Mouse (Mus musculus) heart, adult 2 months (tissue): Measurements from ENCODE around the gene Gcn1l1. TPM values are rescaled to one million over a fixed set of nuclear protein-coding genes. Genes with fewer than 3 reads are reported as not detected.

Experiments used
- DNase-seq, 2 experiments: peaks; one replicate each; pipeline ENCODE4 v3.0.0; 2021
- H3K27ac ChIP-seq: fragments of 200-600 bp; 2 replicates; pipeline ENCODE4 v1.8.1; 2022
- H3K27me3 ChIP-seq: fragments of 200-500 bp; 2 replicates; pipeline ENCODE4 v1.6.1; 2012; ENCODE audit warnings: mild to moderate bottlenecking, low read length, inconsistent platforms, mixed read lengths; ENCODE audit not compliant: control insufficient read depth, insufficient read depth
- H3K36me3 ChIP-seq: fragments of 200-500 bp; 2 replicates; pipeline ENCODE4 v1.6.1; 2012; ENCODE audit warnings: low read length, inconsistent platforms; ENCODE audit not compliant: control insufficient read depth, insufficient read depth
- H3K4me1 ChIP-seq: fragments of 200-500 bp; 2 replicates; pipeline ENCODE4 v1.6.1; 2011; ENCODE audit warnings: low read length; ENCODE audit not compliant: control insufficient read depth, insufficient read depth
- H3K4me3 ChIP-seq: fragments of 200-600 bp; 2 replicates; pipeline ENCODE4 v1.8.1; 2022
- H3K79me2 ChIP-seq: fragments of 200-500 bp; replicated peaks from 2 replicates; pipeline ENCODE4 v1.6.1; 2012; ENCODE audit warnings: mild to moderate bottlenecking, inconsistent platforms, low read length, moderate library complexity, mixed read lengths; ENCODE audit not compliant: control insufficient read depth, insufficient read depth
- H3K9ac ChIP-seq: fragments of 200-500 bp; 2 replicates; pipeline ENCODE4 v1.6.1; 2012; ENCODE audit warnings: low read depth, mild to moderate bottlenecking, control low read depth, inconsistent platforms, low read length, mixed read lengths
- CTCF ChIP-seq: fragments of 200-600 bp; IDR thresholded peaks from 2 replicates; pipeline ENCODE4 v1.8.1; 2022; ENCODE audit warnings: antibody characterized with exemption, mild to moderate bottlenecking, moderate library complexity
- EP300 ChIP-seq: fragments of 200-500 bp; IDR thresholded peaks from 2 replicates; pipeline ENCODE4 v1.6.1; 2011; ENCODE audit warnings: low read depth, low read length, control low read depth; ENCODE audit not compliant: insufficient read depth
- POLR2A ChIP-seq: fragments of 200-500 bp; IDR thresholded peaks from 2 replicates; pipeline ENCODE4 v1.6.1; 2011; ENCODE audit warnings: mild to moderate bottlenecking, low read depth, low read length, control low read depth; ENCODE audit not compliant: insufficient read depth
- WGBS: fragments of 180-500 bp; shearing (Covaris S2); methylation state at CpG from one replicate; pipeline ENCODE4 v1.1.7; 2018; 5-methylcytosine and 5-hydroxymethylcytosine counted together
- intact Hi-C: fragments of 180-260 bp; cut with DNase I; formaldehyde crosslinking; loops from one replicate; pipeline ENCODE4 v1.15.1; 2025
- polyA plus RNA-seq: library from polyadenylated mRNA; depleted of rRNA; stranded (reverse); fragments of >200 nt; gene quantifications from 2 replicates; pipeline ENCODE4 v1.2.3, GENCODE M21; 2012
- total RNA-seq, 2 experiments: library from RNA; stranded (reverse); gene quantifications; 2 replicates each; pipeline ENCODE4 v1.2.3; 2021

Gene Gcn1l1
- total and polyA plus RNA-seq, 3 experiments = 21.5 to 40.1 (median 34.2) TPM

DNA sequence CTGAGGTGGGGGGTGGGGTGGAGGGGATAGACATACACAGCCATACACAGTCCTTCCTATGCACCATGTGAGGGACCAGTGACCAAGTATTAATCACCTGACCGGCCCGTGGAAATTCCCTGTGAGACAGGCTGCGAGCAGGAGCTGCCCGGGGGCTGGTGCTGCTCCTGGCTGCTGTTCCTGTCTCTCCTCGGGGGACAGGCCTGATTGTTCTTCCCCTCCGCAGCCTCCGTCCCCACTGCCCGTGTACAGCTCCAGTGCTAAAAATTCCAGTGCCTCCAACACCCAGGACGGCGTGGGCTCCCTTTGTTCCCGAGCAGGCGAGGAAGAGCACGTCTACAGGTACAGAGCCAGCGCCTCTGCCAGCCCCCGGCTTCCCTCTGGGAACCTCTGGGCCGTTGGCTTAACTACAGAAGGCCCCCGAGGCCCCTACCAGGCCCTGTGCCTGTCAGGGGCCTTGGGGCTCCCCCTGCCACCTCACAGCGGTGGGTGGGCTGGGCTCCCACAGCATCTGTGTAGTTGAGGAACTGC, 20.3 kb upstream of the Gcn1l1 start:
- Histone ChIP-seq H3K36me3 (no peaks in the 10 kb centered on the region), H3K27me3 (no peaks in the 10 kb centered on the region), H3K79me2 (peaks cover 1% of the 10 kb centered on the region), H3K4me1 (peaks cover 10% of the 10 kb centered on the region), H3K4me3 (no peak overlapping the region), H3K27ac (no peak overlapping the region), H3K9ac (no peak overlapping the region)
- DNase-seq = no peak
- intact Hi-C loops = no loop called here
- WGBS = 74% methylated on average over 18 of the region's 18 CpGs
- TF ChIP-seq POLR2A (no peak), CTCF (no peak), EP300 (no peak)

DNA sequence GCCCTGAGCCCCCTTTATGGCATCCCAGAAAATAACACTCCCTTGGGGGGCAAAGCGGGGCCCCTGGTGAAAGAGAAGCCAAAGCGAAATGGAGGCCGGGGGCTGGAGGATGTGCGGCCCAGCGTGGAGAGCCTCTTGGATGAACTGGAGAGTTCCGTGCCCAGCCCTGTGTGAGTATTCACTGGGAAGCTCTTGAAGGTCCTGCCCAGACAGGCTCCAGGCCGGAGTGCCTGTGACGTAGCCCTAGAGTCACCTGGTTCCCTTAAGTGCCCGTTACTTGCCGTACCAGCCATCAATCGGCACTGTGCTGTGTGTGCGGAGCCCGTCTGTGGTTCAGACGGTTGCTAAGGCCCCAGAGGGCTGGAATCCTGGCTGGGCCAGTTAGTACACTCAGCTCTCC, 19.4 kb upstream of the Gcn1l1 start:
- Histone ChIP-seq H3K36me3 (no peaks in the 10 kb centered on the region), H3K27me3 (no peaks in the 10 kb centered on the region), H3K4me3 (no peak overlapping the region), H3K9ac (no peak overlapping the region), H3K79me2 (no peaks in the 10 kb centered on the region; the same call in none of the 2 replicates), H3K27ac (no peak overlapping the region), H3K4me1 (peaks cover 10% of the 10 kb centered on the region)
- DNase-seq = no peak
- intact Hi-C loops = no loop called here
- WGBS = 96% methylated on average over 14 of the region's 14 CpGs
- TF ChIP-seq EP300 = no peak
- no peak for TF ChIP-seq POLR2A
- no peak for TF ChIP-seq CTCF

DNA sequence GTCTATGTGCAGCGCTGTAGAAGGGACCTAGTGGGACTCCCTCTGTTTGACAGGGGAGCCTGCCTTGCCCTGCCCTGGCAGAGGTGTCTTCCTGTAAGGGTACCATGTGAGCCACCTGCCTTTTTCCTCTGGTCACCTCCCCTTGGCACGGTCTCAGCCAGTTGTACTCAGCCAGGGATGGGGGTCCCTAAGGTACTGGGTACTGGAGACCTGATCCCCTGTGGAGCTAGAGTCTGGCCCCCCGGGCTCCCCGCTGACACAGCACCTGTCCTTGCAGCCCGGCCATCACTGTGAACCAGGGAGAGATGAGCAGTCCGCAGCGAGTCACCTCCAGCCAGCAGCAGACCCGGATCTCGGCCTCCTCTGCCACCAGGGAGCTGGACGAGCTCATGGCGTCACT, 18.5 kb upstream of the Gcn1l1 start:
- no peak overlapping the region for H3K9ac ChIP-seq

DNA sequence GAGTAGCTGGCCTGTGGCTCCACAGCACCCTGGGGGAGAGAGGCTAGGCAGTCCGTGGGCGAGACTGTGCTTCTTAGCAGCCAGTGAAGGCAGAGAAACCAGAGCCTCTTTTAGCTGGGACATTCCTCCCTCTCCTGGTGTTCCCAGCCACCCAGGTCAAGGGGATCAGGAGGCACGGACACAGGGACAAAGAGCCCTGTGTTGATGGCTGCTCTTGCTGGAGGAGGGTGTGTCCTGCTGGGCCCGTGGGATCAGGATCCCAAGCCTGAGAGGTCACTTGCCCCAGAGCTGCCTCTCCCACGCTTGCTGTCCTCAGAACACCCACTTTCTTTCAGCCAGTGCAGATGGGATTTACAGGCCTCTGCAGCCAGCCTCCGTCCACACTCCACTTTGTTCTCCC, 18.0 kb upstream of the Gcn1l1 start:
- Histone ChIP-seq H3K4me1 (peaks cover 9% of the 10 kb centered on the region), H3K79me2 (no peaks in the 10 kb centered on the region; the same call in none of the 2 replicates), H3K4me3 (no peak overlapping the region), H3K27me3 (no peaks in the 10 kb centered on the region), H3K9ac (no peak overlapping the region), H3K36me3 (no peaks in the 10 kb centered on the region), H3K27ac (no peak overlapping the region)
- WGBS = 59% methylated on average over 6 of the region's 6 CpGs
- TF ChIP-seq CTCF = no peak
- TF ChIP-seq EP300 = no peak
- TF ChIP-seq POLR2A = no peak
- intact Hi-C loops = no loop called here
- DNase-seq = no peak

More for the DNA sequence above, 18.5 kb upstream of the Gcn1l1 start:
- no peaks in the 10 kb centered on the region for H3K27me3 ChIP-seq
- intact Hi-C loops = no loop called here
- TF ChIP-seq CTCF = no peak
- TF ChIP-seq EP300 = no peak
- TF ChIP-seq POLR2A = no peak
- no peak overlapping the region for H3K4me3 ChIP-seq
- H3K36me3 ChIP-seq = no peaks in the 10 kb centered on the region
- no peak for DNase-seq
- H3K4me1 ChIP-seq = peaks cover 10% of the 10 kb centered on the region
- no peaks in the 10 kb centered on the region; the same call in none of the 2 replicates for H3K79me2 ChIP-seq
- H3K27ac ChIP-seq = no peak overlapping the region
- WGBS = 90% methylated on average over 11 of the region's 11 CpGs

DNA sequence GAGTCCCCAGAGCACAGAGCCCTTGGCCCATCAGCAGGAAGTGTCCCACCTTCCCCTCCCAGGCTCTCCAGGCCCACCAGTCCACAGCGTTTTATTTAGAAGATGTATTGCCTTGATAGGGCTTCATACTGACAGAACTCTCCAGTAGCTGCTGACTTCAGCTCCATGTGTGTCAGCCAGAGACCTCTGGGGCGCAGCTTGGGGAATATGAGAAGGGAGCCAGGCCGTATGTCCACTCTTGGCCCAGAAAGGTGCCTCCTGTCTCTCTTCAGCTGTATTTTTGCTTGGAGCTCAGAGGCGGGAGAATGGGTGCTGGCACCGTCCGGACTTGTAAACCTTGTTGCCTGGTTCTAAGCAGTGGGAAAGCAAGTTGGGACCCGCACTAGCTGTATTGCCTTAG, 17.6 kb upstream of the Gcn1l1 start:
- H3K4me3 ChIP-seq = no peak overlapping the region
- H3K79me2 ChIP-seq = no peaks in the 10 kb centered on the region; the same call in none of the 2 replicates
- WGBS = 75% methylated on average over 7 of the region's 7 CpGs
- no peak overlapping the region for H3K9ac ChIP-seq
- no peak for DNase-seq
- H3K4me1 ChIP-seq = peaks cover 7% of the 10 kb centered on the region
- TF ChIP-seq POLR2A (no peak), CTCF (no peak), EP300 (no peak)
- no peaks in the 10 kb centered on the region for H3K27me3 ChIP-seq
- intact Hi-C loops = no loop called here
- no peak overlapping the region for H3K27ac ChIP-seq
- H3K36me3 ChIP-seq = no peaks in the 10 kb centered on the region

DNA sequence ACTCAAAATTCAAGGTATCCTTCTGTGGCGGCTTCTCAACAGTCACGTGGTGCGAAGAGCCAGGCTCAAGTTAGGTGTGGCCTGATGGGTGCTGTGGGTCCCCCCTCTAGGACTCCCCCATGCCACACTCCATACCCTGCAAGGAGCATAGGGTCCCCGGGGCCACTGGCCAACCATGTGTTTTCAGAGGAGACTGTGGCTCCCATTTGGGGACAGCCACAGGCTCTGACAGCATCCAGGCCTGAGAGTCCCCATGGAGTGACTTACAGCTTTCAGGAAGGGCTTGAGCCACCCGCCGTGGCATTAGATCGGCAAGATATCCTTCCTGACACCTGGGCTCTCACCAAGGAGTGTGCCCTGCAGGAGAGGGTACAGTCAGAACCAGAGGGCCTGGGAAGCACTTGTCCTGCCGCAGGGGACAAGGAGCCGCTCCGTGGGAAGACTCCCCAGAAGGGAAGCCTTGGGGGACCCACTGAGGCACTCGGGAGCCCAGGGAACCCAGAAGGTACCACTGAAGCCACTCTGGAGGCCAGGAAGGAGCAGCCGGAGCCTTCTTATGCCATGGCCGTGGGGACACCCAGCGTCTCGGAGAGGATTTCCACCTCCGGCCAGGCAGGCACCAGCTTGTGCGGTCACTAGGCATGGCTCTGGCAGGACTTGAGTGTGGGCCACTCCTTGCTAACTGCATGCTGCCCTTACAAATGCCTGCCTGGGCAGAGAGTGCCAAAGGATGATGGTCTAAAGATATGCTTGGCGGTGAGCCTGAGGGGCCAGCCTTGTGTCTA, 16.4 kb upstream of the Gcn1l1 start:
- TF ChIP-seq POLR2A (no peak), CTCF (no peak), EP300 (no peak)
- DNase-seq = no peak
- no peak overlapping the region for H3K4me3 ChIP-seq
- H3K27ac ChIP-seq = no peak overlapping the region
- no peaks in the 10 kb centered on the region; the same call in none of the 2 replicates for H3K79me2 ChIP-seq
- intact Hi-C loops = no loop called here
- H3K4me1 ChIP-seq = no peaks in the 10 kb centered on the region
- no peaks in the 10 kb centered on the region for H3K36me3 ChIP-seq
- no peaks in the 10 kb centered on the region for H3K27me3 ChIP-seq
- 87% methylated on average over 18 of the region's 18 CpGs for WGBS
- no peak overlapping the region for H3K9ac ChIP-seq
